ENCODE assay signal across 8 mouse cellular contexts in genomic region chr10:82240742-82241400, GRCm38 (mm10). TPM values are rescaled to one million over a fixed set of nuclear protein-coding genes. Genes with fewer than 3 reads are reported as not detected.
DNase-seq lines count a peak whose midpoint lies in the region; ATAC-seq lines count a peak whose summit lies in the region.

TSS of gene Zfp938 (minus strand) at chr10:82241280.

- WGBS in hindbrain, embryonic 15.5 days: 3% methylated on average over 27 of the region's 27 CpGs

- H3K9me3 ChIP-seq in hindbrain, embryonic 15.5 days: peaks cover 13% of the 10 kb centered on the region; the same call in 1 of the 2 replicates

- peaks cover 11% of the 10 kb centered on the region for H3K36me3 ChIP-seq in hindbrain, embryonic 15.5 days

- H3K27me3 ChIP-seq in hindbrain, embryonic 15.5 days: no peaks in the 10 kb centered on the region

- peak within 1 kb of the TSS; percentile 97 for H3K4me3 ChIP-seq in hindbrain, embryonic 15.5 days

- peak; percentile 97 for DNase-seq in R1 (ENCODE audit: low read depth, low spot score)
- peak; percentile 82 to 83 for DNase-seq in cerebellum, postnatal 14 days
- DNase-seq in frontal cortex, postnatal 36 days (ENCODE audit: low spot score in 2 of 2): peak; percentile 81 to 88
- peak; percentile 78 for DNase-seq in layer of hippocampus, postnatal 36 days
- peak; percentile 83 for DNase-seq in lung, postnatal 25 days (ENCODE audit: low spot score)
- DNase-seq in retina, adult 2 months (ENCODE audit: low read depth, low spot score): peak; percentile 86
- DNase-seq in thymus, postnatal 36 days: peak; percentile 59 to 69

- peak; percentile 99 for ATAC-seq in hindbrain, embryonic 15.5 days (ENCODE audit: low FRiP score, low read depth)

- H3K4me1 ChIP-seq in hindbrain, embryonic 15.5 days (replicated peaks): peaks cover 16% of the 10 kb centered on the region

- peak within 1 kb of the TSS; percentile 94 for H3K27ac ChIP-seq in hindbrain, embryonic 15.5 days (replicated peaks)

- peak within 1 kb of the TSS; percentile 69 for H3K4me2 ChIP-seq in hindbrain, embryonic 15.5 days

- H3K9ac ChIP-seq in hindbrain, embryonic 15.5 days: peak within 1 kb of the TSS; percentile 92

RNA-seq across cellular contexts. Expression of gene Zfp938, which starts in this region (rescaled TPM):
- 27.1 and 28.6 TPM in 2 replicates for polyA plus RNA-seq in hindbrain, embryonic 15.5 days (2015; fragmentation: Nextera tagmentation; extraction: Ambion mirVana)
- total RNA-seq in layer of hippocampus, postnatal 36 days (2021): 10 to 100 TPM; 22.8 to 23.9 TPM

Comparison
In these comparisons a context has a peak if more than half of its experiments do, and no peak if none do; other contexts are left out.
1. Peak in every context shown above with its lines: DNase-seq, ATAC-seq, H3K4me3 ChIP-seq and H3K27ac ChIP-seq.